In the genomic region with DNA sequence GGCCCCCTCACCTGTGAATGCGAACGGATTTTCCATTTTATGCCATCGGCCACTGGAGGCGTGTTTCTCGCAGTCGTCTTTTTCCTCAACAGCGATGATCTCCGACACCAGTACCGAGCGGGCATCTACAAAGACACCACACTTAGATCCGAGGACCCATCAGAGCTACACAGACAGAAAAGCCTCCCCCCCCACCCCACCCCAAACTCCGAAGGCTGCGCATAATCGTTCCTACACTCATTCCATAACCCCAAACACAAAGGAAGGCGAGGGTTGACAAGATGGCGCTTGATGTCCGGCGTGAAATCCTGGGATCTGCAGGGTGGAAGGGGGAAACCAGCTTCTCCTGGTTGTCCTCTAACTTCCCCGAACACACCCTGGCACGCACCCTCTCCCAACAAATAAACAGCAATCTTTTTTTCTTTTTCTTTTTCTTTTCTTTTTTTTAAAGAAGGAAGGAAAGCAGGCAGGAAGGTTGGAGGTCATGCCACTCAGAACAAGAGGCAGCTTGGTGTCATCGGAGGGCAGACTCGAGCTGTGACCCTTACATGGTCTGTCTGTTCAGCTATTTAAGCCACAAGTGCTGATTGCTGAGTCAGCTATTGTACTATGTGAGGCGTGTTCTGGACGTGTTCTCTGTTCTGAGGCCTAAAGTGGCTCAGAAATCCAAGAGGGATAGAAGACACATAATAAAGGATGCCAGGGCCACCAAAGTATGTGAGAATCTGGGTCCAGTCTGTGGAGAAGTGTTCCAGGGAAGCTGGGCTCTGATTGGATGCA, we compare ENCODE assay signal across 31 mouse cellular contexts. TPM values are rescaled to one million over a fixed set of nuclear protein-coding genes. Genes with fewer than 3 reads are reported as not detected.
DNase-seq lines count a peak whose midpoint lies in the region; ATAC-seq and TF ChIP-seq lines count a peak whose summit lies in the region.
"Had no signal": no experiment of that assay in that cellular context is flagged by ENCODE, and none has a peak within 500 bp of the region (broad histone marks: within the 10 kb centered on the region; RNA-seq: fewer than 3 reads in every experiment).

No protein-coding gene starts in this region.

- no peaks in the 10 kb centered on the region for H3K9me3 ChIP-seq in kidney, embryonic 16.5 days (ENCODE audit: low read length)
- H3K9me3 ChIP-seq in hindbrain, postnatal 0 days (ENCODE audit: low read length), result no peaks in the 10 kb centered on the region
- peaks cover 3% of the 10 kb centered on the region; the same call in 1 of the 2 replicates for H3K9me3 ChIP-seq in embryonic facial prominence, embryonic 10.5 days
- no peaks in the 10 kb centered on the region for H3K9me3 ChIP-seq in kidney, embryonic 15.5 days (replicated peaks)
- H3K9me3 ChIP-seq: limb, embryonic 13.5 days; liver, embryonic 12.5 days had no signal

- whole genome bisulfite sequencing in kidney, embryonic 16.5 days, result 91% methylated on average over 24 of the region's 24 CpGs
- 88% methylated on average over 24 of the region's 24 CpGs for WGBS in hindbrain, postnatal 0 days
- WGBS in embryonic facial prominence, embryonic 10.5 days, result 86% methylated on average over 24 of the region's 24 CpGs
- 90% methylated on average over 24 of the region's 24 CpGs for WGBS in kidney, embryonic 15.5 days

- no peak overlapping the region for H3K4me2 ChIP-seq in kidney, embryonic 16.5 days (replicated peaks; ENCODE audit: low read depth, low read length)
- H3K4me2 ChIP-seq in hindbrain, postnatal 0 days (ENCODE audit: low read depth, low read length), result no peak overlapping the region
- H3K4me2 ChIP-seq in kidney, embryonic 15.5 days, result no peak overlapping the region
- H3K4me2 ChIP-seq: limb, embryonic 13.5 days; liver, embryonic 12.5 days; midbrain, embryonic 11.5 days had no signal

- no peak for ATAC-seq in kidney, embryonic 16.5 days (ENCODE audit: low FRiP score, low TSS enrichment)
- ATAC-seq in hindbrain, postnatal 0 days, result no peak
- no peak for ATAC-seq in kidney, embryonic 15.5 days (replicated peaks; ENCODE audit: low FRiP score)
- ATAC-seq: CD4-positive, CD25-positive, alpha-beta regulatory T cell, adult 4 months; forebrain, embryonic 16.5 days; intestine, embryonic 16.5 days; liver, embryonic 12.5 days; lung, postnatal 0 days; midbrain, embryonic 16.5 days; Patski had no signal

- peaks cover 6% of the 10 kb centered on the region; the same call in 1 of the 2 replicates for H3K36me3 ChIP-seq in kidney, embryonic 16.5 days (ENCODE audit: insufficient read depth, low read length)
- peaks cover 5% of the 10 kb centered on the region; the same call in 1 of the 2 replicates for H3K36me3 ChIP-seq in hindbrain, postnatal 0 days (ENCODE audit: insufficient read depth, low read length)
- H3K36me3 ChIP-seq in embryonic facial prominence, embryonic 10.5 days (replicated peaks), result peaks cover 24% of the 10 kb centered on the region
- peaks cover 11% of the 10 kb centered on the region for H3K36me3 ChIP-seq in kidney, embryonic 15.5 days
- H3K36me3 ChIP-seq: G1E had no signal

- no peak overlapping the region for H3K27ac ChIP-seq in kidney, embryonic 16.5 days (ENCODE audit: low read length)
- no peak overlapping the region for H3K27ac ChIP-seq in hindbrain, postnatal 0 days
- no peak overlapping the region for H3K27ac ChIP-seq in embryonic facial prominence, embryonic 10.5 days (replicated peaks)
- H3K27ac ChIP-seq in kidney, embryonic 15.5 days, result no peak overlapping the region
- H3K27ac ChIP-seq: limb, embryonic 13.5 days; liver, embryonic 12.5 days; stomach, postnatal 0 days had no signal

- TF ChIP-seq CTCF in hindbrain, postnatal 0 days (IDR thresholded peaks at IDR 0.05; ENCODE audit: low read depth), result no peak

- H3K4me3 ChIP-seq in kidney, embryonic 16.5 days (ENCODE audit: low read length), result no peak overlapping the region
- H3K4me3 ChIP-seq in hindbrain, postnatal 0 days (ENCODE audit: low read length), result no peak overlapping the region
- H3K4me3 ChIP-seq in embryonic facial prominence, embryonic 10.5 days, result no peak overlapping the region
- no peak overlapping the region for H3K4me3 ChIP-seq in kidney, embryonic 15.5 days (replicated peaks)
- H3K4me3 ChIP-seq: erythroblast, embryonic 14.5 days; layer of hippocampus, adult 2 months; left cerebral cortex, adult 2 months; limb, embryonic 13.5 days; liver, embryonic 12.5 days had no signal

- no peaks in the 10 kb centered on the region for H3K27me3 ChIP-seq in kidney, embryonic 16.5 days (ENCODE audit: insufficient read depth, low read length)
- H3K27me3 ChIP-seq in hindbrain, postnatal 0 days (ENCODE audit: insufficient read depth, low read length), result no peaks in the 10 kb centered on the region
- no peaks in the 10 kb centered on the region for H3K27me3 ChIP-seq in embryonic facial prominence, embryonic 10.5 days (replicated peaks; ENCODE audit: low read depth, poor library complexity, severe bottlenecking)
- no peaks in the 10 kb centered on the region for H3K27me3 ChIP-seq in kidney, embryonic 15.5 days
- H3K27me3 ChIP-seq: limb, embryonic 13.5 days; liver, embryonic 12.5 days; Patski had no signal

- peak; percentile 7 for DNase-seq in kidney, postnatal 10 days
- peak; percentile 1 for DNase-seq in thymus, postnatal 0 days (ENCODE audit: low spot score)
- no peak for DNase-seq in thymus, postnatal 4 days
- DNase-seq in ZHBTc4 (ENCODE audit: low read depth, low spot score), result peak; percentile 53
- DNase-seq in hindbrain, postnatal 0 days (ENCODE audit: low spot score), result no peak
- no peak for DNase-seq in embryonic facial prominence, embryonic 10.5 days (ENCODE audit: low spot score)
- DNase-seq: adrenal gland, postnatal 36 days; cerebellum, adult 8-10 months; gastrocnemius, postnatal 10 days; kidney, adult 8-10 months; kidney, postnatal 25 days; lung, adult 18-20 months; lung, postnatal 4 days; right cerebral cortex, postnatal 25 days; thymus, postnatal 14 days had no signal

- peaks cover 17% of the 10 kb centered on the region for H3K4me1 ChIP-seq in kidney, embryonic 16.5 days (ENCODE audit: insufficient read depth, low read length)
- H3K4me1 ChIP-seq in hindbrain, postnatal 0 days (ENCODE audit: insufficient read depth, low read length), result peaks cover 13% of the 10 kb centered on the region
- H3K4me1 ChIP-seq in embryonic facial prominence, embryonic 10.5 days, result peaks cover 38% of the 10 kb centered on the region
- peaks cover 30% of the 10 kb centered on the region for H3K4me1 ChIP-seq in kidney, embryonic 15.5 days

- no peak overlapping the region for H3K9ac ChIP-seq in kidney, embryonic 16.5 days (replicated peaks; ENCODE audit: low read length)
- H3K9ac ChIP-seq in hindbrain, postnatal 0 days (replicated peaks; ENCODE audit: low read length), result no peak overlapping the region
- no peak overlapping the region for H3K9ac ChIP-seq in kidney, embryonic 15.5 days
- H3K9ac ChIP-seq: limb, embryonic 13.5 days; liver, embryonic 12.5 days had no signal

RNA-seq across cellular contexts. Expression of a gene that starts 19.9 kb away (rescaled TPM):
- polyA plus RNA-seq in kidney, embryonic 16.5 days (2015; fragmentation: Nextera tagmentation; extraction: Ambion mirVana), result 13.6 and 13.7 TPM in 2 replicates
- 54.4 and 64.4 TPM in 2 replicates for polyA plus RNA-seq in thymus, postnatal 0 days (2015; fragmentation: Nextera tagmentation; extraction: Ambion mirVana)
- total RNA-seq in hindbrain, postnatal 0 days (2014; rRNA removed), result 46.3 and 52.1 TPM in 2 replicates
- 23.4 and 23.6 TPM in 2 replicates for polyA plus RNA-seq in hindbrain, postnatal 0 days (2015; fragmentation: Nextera tagmentation; extraction: Ambion mirVana)
- polyA plus RNA-seq in embryonic facial prominence, embryonic 10.5 days (2016; fragmentation: Nextera tagmentation; extraction: Ambion mirVana), result 11.7 and 13.1 TPM in 2 replicates
- 12.1 and 12.4 TPM in 2 replicates for polyA plus RNA-seq in kidney, embryonic 15.5 days (2015; fragmentation: Nextera tagmentation; extraction: Ambion mirVana)

RNA-seq across cellular contexts. Expression of a gene that starts 48.3 kb away (rescaled TPM):
- 16.5 and 16.6 TPM in 2 replicates for polyA plus RNA-seq in kidney, embryonic 16.5 days (2015; fragmentation: Nextera tagmentation; extraction: Ambion mirVana)
- 19.8 and 21.0 TPM in 2 replicates for polyA plus RNA-seq in thymus, postnatal 0 days (2015; fragmentation: Nextera tagmentation; extraction: Ambion mirVana)
- total RNA-seq in hindbrain, postnatal 0 days (2014; rRNA removed), result 17.4 and 26.2 TPM in 2 replicates
- polyA plus RNA-seq in hindbrain, postnatal 0 days (2015; fragmentation: Nextera tagmentation; extraction: Ambion mirVana), result 12.8 and 13.6 TPM in 2 replicates
- polyA plus RNA-seq in embryonic facial prominence, embryonic 10.5 days (2016; fragmentation: Nextera tagmentation; extraction: Ambion mirVana), result 11.2 and 11.9 TPM in 2 replicates
- polyA plus RNA-seq in kidney, embryonic 15.5 days (2015; fragmentation: Nextera tagmentation; extraction: Ambion mirVana), result 13.1 and 13.8 TPM in 2 replicates

Comparison
In these comparisons a context has a peak if more than half of its experiments do, and no peak if none do; other contexts are left out.
1. DNase-seq: peak in kidney, postnatal 10 days (single experiment), thymus, postnatal 0 days (single experiment) and ZHBTc4 (single experiment); none in thymus, postnatal 4 days (single experiment), hindbrain, postnatal 0 days (single experiment) and embryonic facial prominence, embryonic 10.5 days (single experiment).